Mouse (Mus musculus) heart, embryonic 10.5 days (tissue): ENCODE measurements around the gene Cblc. TPM values are rescaled to one million over a fixed set of nuclear protein-coding genes. Genes with fewer than 3 reads are reported as not detected.

Experiments used
- DNase-seq: peaks from one replicate; pipeline ENCODE4 v3.0.0-alpha.2; 2017; ENCODE audit warnings: low spot score
- H3K27ac ChIP-seq: fragments of 300-500 bp; sonication (generic); 2 replicates; pipeline ENCODE4 v1.5.1; 2016; ENCODE audit warnings: mild to moderate bottlenecking
- H3K27me3 ChIP-seq: fragments of 300-500 bp; sonication (generic); 2 replicates; pipeline ENCODE4 v1.6.1; 2016; ENCODE audit warnings: mild to moderate bottlenecking; ENCODE audit not compliant: poor library complexity, insufficient read depth, severe bottlenecking
- H3K36me3 ChIP-seq: fragments of 300-500 bp; sonication (generic); 2 replicates; pipeline ENCODE4 v1.6.1; 2016; ENCODE audit warnings: mild to moderate bottlenecking, moderate library complexity
- H3K4me1 ChIP-seq: fragments of 300-500 bp; sonication (generic); 2 replicates; pipeline ENCODE4 v1.6.1; 2016; ENCODE audit warnings: mild to moderate bottlenecking
- H3K4me3 ChIP-seq: fragments of 300-500 bp; sonication (generic); 2 replicates; pipeline ENCODE4 v1.5.1; 2016; ENCODE audit warnings: mild to moderate bottlenecking, moderate library complexity
- H3K9me3 ChIP-seq: fragments of 300-500 bp; sonication (generic); 2 replicates; pipeline ENCODE4 v1.6.1; 2016; ENCODE audit warnings: mild to moderate bottlenecking, moderate library complexity
- WGBS: fragments of 180-500 bp; shearing (Covaris S2); methylation state at CpG from one replicate; pipeline ENCODE4 v1.1.7; 2016; 5-methylcytosine and 5-hydroxymethylcytosine counted together
- polyA plus RNA-seq: library from polyadenylated mRNA; unstranded; fragments of >200 nt; fragmentation: Nextera tagmentation; extraction: Ambion mirVana; gene quantifications from 2 replicates; pipeline ENCODE4 v1.2.1, GENCODE M21; 2016

The Cblc gene
- polyA plus RNA-seq, 1 experiment from 2014 or later = 1.1 TPM

GRCm38 (mm10) chr7:19826756-19827155 lies 30.1 kb upstream of the Cblc start:
- 41% methylated on average over 6 of the region's 6 CpGs for WGBS
- Histone ChIP-seq H3K27me3 (peaks cover 35% of the 10 kb centered on the region), H3K27ac (no peak overlapping the region), H3K4me1 (peaks cover 38% of the 10 kb centered on the region), H3K4me3 (no peak overlapping the region), H3K9me3 (no peaks in the 10 kb centered on the region), H3K36me3 (no peaks in the 10 kb centered on the region)
- DNase-seq = no peak

DNA sequence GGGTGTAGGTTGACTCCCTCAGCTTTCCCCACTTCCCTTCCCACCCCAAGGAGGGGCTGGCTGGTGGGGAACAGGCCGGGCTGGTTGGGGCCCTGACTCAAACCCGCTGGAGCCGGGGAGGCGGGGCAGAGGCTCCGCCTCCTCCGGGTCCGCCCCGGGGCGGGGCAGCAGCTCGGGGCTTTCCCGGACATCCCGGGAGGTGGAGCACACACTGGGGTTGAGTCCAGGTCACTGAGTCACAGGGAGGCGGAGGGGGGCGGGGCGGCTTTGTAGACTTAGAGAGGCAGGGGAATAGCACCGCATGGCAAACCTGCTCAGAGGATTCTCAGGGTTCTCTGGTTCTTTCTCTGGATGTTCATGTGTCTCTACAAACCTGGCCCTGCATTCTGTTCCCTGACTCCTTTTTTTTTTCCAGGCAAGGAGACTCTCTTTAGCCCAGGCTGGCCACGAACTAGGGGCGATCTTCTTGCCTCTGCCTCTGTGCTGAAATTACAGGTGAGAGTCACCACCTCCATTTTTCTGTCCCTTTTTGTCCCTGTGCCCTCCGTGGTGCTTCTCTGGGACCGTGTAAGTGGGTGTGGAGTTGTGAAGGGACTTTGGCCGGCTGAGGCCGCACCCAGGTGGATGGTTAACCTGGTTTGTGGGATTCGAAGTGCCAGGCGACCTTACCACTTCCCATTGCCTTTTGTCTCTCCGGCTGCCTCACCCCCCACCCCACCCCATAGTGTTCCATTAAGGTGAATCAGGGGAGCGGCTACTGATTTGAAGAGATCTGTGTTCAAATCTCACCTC lies 27.8 kb upstream of the Cblc start:
- Histone ChIP-seq H3K36me3 (no peaks in the 10 kb centered on the region), H3K4me1 (peaks cover 31% of the 10 kb centered on the region), H3K27me3 (peaks cover 52% of the 10 kb centered on the region), H3K9me3 (no peaks in the 10 kb centered on the region), H3K27ac (peak overlapping the region; percentile 76), H3K4me3 (peak overlapping the region; percentile 36; the same call in 1 of the 2 replicates)
- WGBS = 22% methylated on average over 25 of the region's 26 CpGs
- peak; percentile 88 for DNase-seq

DNA sequence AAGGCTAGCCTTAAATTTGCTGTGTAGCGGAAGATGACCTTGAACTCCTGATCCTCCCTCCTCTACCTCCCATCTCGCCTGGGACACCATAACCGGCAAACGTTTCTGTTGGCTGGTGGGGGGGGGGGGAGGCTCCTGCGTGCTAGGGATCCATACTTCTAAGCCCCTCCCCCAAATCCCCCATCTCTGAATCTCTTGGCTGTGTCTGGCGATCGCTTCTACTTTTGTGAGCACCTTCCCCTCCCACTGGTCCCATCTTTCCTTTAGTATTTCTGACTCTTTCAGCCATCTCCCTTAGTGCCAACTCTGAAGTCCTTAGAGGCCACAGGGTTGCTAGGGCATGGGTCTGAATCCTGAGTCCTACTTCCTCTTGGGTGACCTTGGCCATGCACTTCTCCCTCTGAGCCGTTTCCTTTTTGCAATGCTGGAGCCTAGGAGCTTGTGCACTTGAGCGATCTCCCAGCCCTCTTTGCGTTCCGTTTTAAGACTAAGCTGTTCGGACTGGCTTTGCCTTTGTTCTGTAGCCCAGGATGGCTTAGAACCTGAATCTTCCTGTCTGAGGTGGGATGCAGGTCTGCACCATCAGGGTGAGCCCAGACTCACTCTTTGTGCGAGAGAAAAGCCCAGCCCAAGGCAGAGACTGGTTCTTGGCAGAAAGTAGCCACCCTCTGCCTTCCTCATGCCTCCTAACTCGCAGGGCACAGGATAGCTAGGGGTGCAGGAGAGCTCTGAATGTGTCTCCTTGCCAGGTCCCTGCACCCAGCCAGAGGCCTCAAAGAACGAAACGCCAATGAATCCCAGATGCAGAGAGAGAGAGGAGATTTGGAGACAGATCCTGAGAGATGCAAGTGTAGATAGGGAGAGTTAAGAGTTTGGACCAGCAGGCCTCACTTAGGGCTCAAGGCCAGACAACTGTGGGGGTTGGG lies 26.9 kb upstream of the Cblc start:
- 20% methylated on average over 16 of the region's 16 CpGs for WGBS
- Histone ChIP-seq H3K36me3 (no peaks in the 10 kb centered on the region), H3K27ac (peak overlapping the region; percentile 76), H3K9me3 (no peaks in the 10 kb centered on the region), H3K4me3 (peak overlapping the region; percentile 36), H3K27me3 (peaks cover 60% of the 10 kb centered on the region), H3K4me1 (peaks cover 31% of the 10 kb centered on the region)
- no peak for DNase-seq

DNA sequence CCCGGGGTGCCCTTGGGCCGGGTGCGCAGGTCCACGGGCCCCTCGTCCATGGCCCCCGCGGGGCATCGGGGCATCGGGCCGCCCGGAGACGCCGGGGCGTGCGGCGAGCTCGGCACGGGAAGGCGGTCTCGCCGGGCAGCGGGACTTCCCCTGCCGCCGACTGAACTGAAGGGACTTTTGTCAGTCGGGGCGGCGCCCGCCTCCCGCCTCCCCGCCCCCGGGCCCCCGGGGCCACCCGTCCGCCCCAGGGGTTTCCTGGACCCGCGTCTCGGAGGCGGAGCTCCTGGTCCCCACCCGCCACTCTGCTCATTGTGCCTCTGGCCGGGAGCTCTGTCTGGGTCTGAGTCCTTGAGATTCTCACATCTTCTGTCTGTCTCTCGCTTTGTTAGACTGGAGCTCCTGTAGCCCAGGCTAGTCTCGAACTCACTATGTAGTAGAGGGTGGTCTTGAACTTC lies 26.0 kb upstream of the Cblc start, which contains the start of gene Bcl3:
Bcl3 (minus strand) TSS at position 167 of the 455 bp plus-strand sequence.
- H3K27me3 ChIP-seq = peaks cover 69% of the 10 kb centered on the region
- peaks cover 36% of the 10 kb centered on the region for H3K4me1 ChIP-seq
- peak within 1 kb of the TSS; percentile 64 for H3K4me3 ChIP-seq
- DNase-seq = no peak
- peak within 1 kb of the TSS; percentile 87 for H3K27ac ChIP-seq
- H3K36me3 ChIP-seq = no peaks in the 10 kb centered on the region
- WGBS = 1% methylated on average over 42 of the region's 42 CpGs
- no peaks in the 10 kb centered on the region for H3K9me3 ChIP-seq

GRCm38 (mm10) chr7:19822193-19822592 lies 25.6 kb upstream of the Cblc start:
- DNase-seq = no peak
- peak overlapping the region; percentile 87 for H3K27ac ChIP-seq
- no peaks in the 10 kb centered on the region for H3K9me3 ChIP-seq

DNA sequence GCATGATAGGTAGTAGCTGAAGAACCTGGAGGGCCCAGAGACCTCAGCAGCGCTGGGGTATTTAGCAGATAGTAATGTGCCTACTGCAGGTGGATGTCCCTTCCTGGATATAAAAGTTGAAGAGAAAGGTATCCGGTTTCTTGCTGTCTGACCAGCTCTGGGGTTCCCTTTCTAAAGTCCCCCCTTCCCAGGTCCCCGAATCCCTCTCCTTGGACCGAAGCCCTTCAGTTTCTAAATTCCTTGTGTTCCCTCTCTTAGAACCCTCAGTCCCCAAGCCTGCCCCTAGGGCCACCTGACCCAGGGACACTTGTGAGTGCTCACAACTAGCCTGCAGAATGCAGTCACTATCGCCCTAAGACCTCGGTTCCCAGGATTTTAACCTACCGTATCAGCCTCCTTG lies 25.0 kb upstream of the Cblc start:
- WGBS = 50% methylated on average over 7 of the region's 7 CpGs
- peaks cover 72% of the 10 kb centered on the region for H3K27me3 ChIP-seq
- H3K9me3 ChIP-seq = no peaks in the 10 kb centered on the region
- no peak overlapping the region for H3K27ac ChIP-seq
- H3K4me3 ChIP-seq = 0 out of 2 replicates have a peak overlapping the region, but pooled peaks have one; percentile 64
- no peak for DNase-seq
- H3K36me3 ChIP-seq = no peaks in the 10 kb centered on the region
- peaks cover 43% of the 10 kb centered on the region for H3K4me1 ChIP-seq

More at GRCm38 (mm10) chr7:19822193-19822592, 25.6 kb upstream of the Cblc start:
- peaks cover 40% of the 10 kb centered on the region for H3K4me1 ChIP-seq
- H3K4me3 ChIP-seq = peak overlapping the region; percentile 64
- 7% methylated on average over 20 of the region's 20 CpGs for WGBS
- H3K36me3 ChIP-seq = no peaks in the 10 kb centered on the region
- peaks cover 74% of the 10 kb centered on the region for H3K27me3 ChIP-seq

- WGBS = 65% methylated on average over 3 of the region's 3 CpGs
- Histone ChIP-seq H3K4me3 (no peak overlapping the region), H3K9me3 (no peaks in the 10 kb centered on the region), H3K27ac (no peak overlapping the region), H3K27me3 (peaks cover 71% of the 10 kb centered on the region), H3K36me3 (no peaks in the 10 kb centered on the region), H3K4me1 (peaks cover 54% of the 10 kb centered on the region)
- no peak for DNase-seq
Observed at GRCm38 (mm10) chr7:19820347-19821048, 23.9 kb upstream of the Cblc start.

- Histone ChIP-seq H3K4me3 (no peak overlapping the region), H3K36me3 (no peaks in the 10 kb centered on the region), H3K9me3 (no peaks in the 10 kb centered on the region), H3K4me1 (peaks cover 47% of the 10 kb centered on the region), H3K27ac (no peak overlapping the region), H3K27me3 (peaks cover 82% of the 10 kb centered on the region)
- DNase-seq = no peak
- WGBS = 80% methylated on average over 7 of the region's 7 CpGs
Observed at GRCm38 (mm10) chr7:19818875-19819274, 22.3 kb upstream of the Cblc start.

DNA sequence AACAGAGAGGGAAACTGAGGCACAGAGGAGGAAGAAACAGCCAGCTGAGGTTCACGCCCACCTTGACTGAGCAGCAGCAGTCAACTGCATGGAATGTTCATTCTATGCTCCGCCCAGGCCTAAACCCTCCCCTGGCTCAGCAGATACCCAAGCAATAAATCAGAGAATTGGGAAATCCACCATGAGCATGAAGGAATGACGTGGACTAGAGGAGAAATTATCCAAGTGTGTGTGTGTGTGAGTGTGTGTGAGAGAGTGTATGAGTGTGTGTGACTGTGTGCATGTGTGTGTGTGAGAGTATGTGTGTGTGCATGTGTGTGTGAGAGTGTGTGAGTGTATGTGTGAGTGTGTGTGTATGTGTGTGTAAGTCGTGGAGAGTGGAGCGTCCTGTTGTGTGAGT lies 21.8 kb upstream of the Cblc start:
- no peak for DNase-seq
- Histone ChIP-seq H3K36me3 (no peaks in the 10 kb centered on the region), H3K9me3 (no peaks in the 10 kb centered on the region), H3K27ac (no peak overlapping the region), H3K4me3 (no peak overlapping the region), H3K4me1 (peaks cover 44% of the 10 kb centered on the region), H3K27me3 (peaks cover 82% of the 10 kb centered on the region)
- 81% methylated on average over 5 of the region's 5 CpGs for WGBS

- H3K27me3 ChIP-seq = peaks cover 82% of the 10 kb centered on the region
- H3K4me3 ChIP-seq = peak overlapping the region; percentile 59
- 8% methylated on average over 15 of the region's 15 CpGs for WGBS
- peak overlapping the region; percentile 59 for H3K27ac ChIP-seq
- no peaks in the 10 kb centered on the region for H3K36me3 ChIP-seq
- H3K9me3 ChIP-seq = no peaks in the 10 kb centered on the region
- peaks cover 39% of the 10 kb centered on the region for H3K4me1 ChIP-seq
- no peak for DNase-seq
Observed at GRCm38 (mm10) chr7:19817382-19818105, 20.9 kb upstream of the Cblc start.

DNA sequence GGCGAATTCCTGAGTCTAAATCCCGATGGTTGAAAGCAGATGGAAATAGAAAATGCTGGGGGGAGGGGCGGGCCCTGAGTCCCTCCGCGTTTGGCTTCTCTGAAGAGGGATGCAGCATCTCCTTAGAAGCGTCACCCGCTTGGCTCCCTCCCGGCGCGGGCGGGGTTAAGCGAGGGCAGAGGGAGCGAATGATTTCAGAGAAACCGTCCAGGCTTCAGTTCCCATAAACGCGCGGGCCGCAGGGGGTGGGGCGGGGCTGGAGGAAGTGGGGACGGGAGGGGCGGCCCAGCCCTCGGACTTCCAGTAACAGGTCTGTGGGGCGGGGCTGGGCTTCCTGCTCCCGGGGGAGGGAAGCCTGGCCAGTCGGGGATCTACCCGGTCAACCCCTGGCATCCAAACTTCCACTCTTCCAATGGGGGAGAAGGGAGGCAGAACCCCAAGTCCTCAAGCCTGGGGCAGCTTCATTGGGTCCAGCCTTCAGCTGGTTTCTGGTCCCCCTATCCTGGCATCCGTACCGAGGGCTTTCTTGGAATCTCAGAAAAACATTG lies 19.7 kb upstream of the Cblc start:
- Histone ChIP-seq H3K4me3 (peak overlapping the region; percentile 59), H3K9me3 (no peaks in the 10 kb centered on the region), H3K36me3 (no peaks in the 10 kb centered on the region), H3K27ac (peak overlapping the region; percentile 69), H3K27me3 (peaks cover 82% of the 10 kb centered on the region), H3K4me1 (peaks cover 34% of the 10 kb centered on the region)
- WGBS = under 1% methylated on average over 27 of the region's 28 CpGs
- peak; percentile 80 for DNase-seq
